Mouse (Mus musculus) bone marrow macrophage, adult 2 months (primary cell): ENCODE measurements around the gene B430305J03Rik.

ENCODE experiments used
- CTCF ChIP-seq: IDR thresholded peaks from 2 replicates; pipeline ENCODE4 v1.5.1; 2012; ENCODE audit warnings: low read depth, mild to moderate bottlenecking, low read length, moderate library complexity
- POLR2A ChIP-seq: IDR thresholded peaks from 2 replicates; pipeline ENCODE4 v1.6.1; 2012; ENCODE audit warnings: mild to moderate bottlenecking, low read depth, low read length, borderline replicate concordance

GRCm38 (mm10) chr3:61336205-61336604, 29.5 kb downstream of the B430305J03Rik start:
- TF ChIP-seq POLR2A (no peak), CTCF (no peak)
